Mouse (Mus musculus): ENCODE measurements around the gene Zfp747. TPM values are rescaled to one million over a fixed set of nuclear protein-coding genes. Genes with fewer than 3 reads are reported as not detected.

Zfp747 gene
- polyA plus RNA-seq, 1 experiment, result 0.08 TPM

DNA sequence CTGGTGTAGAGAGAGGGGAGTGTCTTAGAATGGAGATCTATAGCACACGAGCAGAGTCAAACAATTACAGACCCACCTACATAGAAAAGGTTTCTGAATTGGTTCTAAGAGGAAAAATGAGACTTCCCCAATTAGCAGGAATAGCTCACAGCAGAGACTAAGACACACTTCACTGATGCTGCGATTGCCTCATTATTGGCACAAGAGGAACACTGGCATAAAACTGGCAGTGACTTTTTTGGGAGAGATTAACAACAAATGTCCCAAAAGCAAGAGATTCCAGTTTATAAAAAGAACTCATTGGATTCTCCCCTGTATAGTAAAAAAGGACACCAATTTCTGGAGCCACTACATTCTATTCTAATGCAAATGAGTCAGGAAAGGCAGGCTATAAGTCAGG is 18.0 kb downstream of the Zfp747 start:
- Histone ChIP-seq H3K4me1 (ENCODE audit: control insufficient read depth) (peaks cover 3% of the 10 kb centered on the region), H3K9me3 (ENCODE audit: control insufficient read depth, low read length) (no peaks in the 10 kb centered on the region), H3K27me3 (ENCODE audit: control insufficient read depth) (peaks cover 26% of the 10 kb centered on the region), H3K4me3 (replicated peaks) (no peak overlapping the region), H3K36me3 (ENCODE audit: control insufficient read depth) (no peaks in the 10 kb centered on the region)
- no peak for TF ChIP-seq GATA1 (IDR thresholded peaks at IDR 0.05; ENCODE audit: low read length)
- no peak for TF ChIP-seq TAL1 (IDR thresholded peaks at IDR 0.05; ENCODE audit: low read length)

DNA sequence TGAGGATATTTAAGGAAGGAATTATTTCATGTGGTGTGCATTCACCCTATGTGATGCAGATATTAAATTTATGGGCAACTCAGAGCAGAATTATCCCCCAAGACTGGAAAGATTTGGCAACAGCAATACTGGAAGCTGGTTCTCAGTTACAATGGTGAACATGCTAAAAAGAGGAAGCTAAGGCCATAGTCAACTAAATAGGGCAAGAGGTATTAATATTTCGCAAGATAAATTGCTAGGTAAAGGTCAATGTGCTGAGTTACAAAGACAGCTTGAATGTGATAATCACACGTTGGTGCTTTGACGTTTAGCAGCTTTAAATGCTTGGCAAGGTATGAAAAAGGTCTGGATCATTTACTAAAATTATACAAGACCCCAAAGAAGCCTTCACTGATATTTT is 20.1 kb downstream of the Zfp747 start:
- Histone ChIP-seq H3K4me3 (replicated peaks) (no peak overlapping the region), H3K9me3 (ENCODE audit: control insufficient read depth, low read length) (no peaks in the 10 kb centered on the region), H3K27me3 (ENCODE audit: control insufficient read depth) (peaks cover 19% of the 10 kb centered on the region), H3K4me1 (ENCODE audit: control insufficient read depth) (no peaks in the 10 kb centered on the region; the same call in 1 of the 2 replicates), H3K36me3 (ENCODE audit: control insufficient read depth) (no peaks in the 10 kb centered on the region)
- TF ChIP-seq TAL1 (IDR thresholded peaks at IDR 0.05; ENCODE audit: low read length) (no peak), GATA1 (IDR thresholded peaks at IDR 0.05; ENCODE audit: low read length) (no peak)

DNA sequence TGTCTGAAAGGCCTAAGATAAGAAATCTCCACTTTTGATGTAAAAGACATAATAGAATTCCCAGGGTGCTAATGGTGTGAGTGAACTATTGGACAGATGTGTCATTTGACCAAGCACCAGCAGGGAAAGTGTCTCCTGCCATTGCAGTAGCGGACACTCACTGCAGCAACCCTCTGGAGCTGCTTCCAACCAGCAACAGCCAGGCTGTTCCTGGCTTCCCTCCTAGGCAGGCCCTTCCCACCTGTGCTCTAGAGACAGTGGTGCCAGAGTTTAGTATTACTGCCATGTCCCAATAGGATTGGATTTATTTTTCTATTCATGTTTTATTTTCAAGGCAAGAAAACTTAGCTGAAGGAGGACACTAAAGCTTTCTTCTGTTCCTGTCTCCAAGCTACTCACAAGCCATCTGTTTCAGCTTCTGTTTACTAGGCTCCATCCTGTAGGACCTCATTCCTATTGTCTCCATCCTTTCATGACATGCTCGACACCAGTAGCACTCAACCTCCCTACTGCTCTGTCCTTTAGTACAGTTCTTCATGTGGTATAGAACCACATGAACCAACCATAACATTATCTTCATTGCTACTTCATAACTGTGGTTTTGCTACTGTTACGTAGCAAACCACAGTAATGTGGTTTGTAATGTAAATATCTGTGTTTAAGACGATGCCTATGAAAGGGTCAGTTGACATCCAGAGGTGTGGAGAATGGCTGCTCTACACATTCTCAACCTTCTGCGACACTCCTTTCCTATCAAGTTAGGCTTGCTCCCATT is 24.4 kb downstream of the Zfp747 start:
- no peak overlapping the region for H3K4me3 ChIP-seq (replicated peaks)
- TF ChIP-seq TAL1 (IDR thresholded peaks at IDR 0.05; ENCODE audit: low read length) (no peak), GATA1 (IDR thresholded peaks at IDR 0.05; ENCODE audit: low read length) (no peak)
- no peaks in the 10 kb centered on the region for H3K9me3 ChIP-seq (ENCODE audit: control insufficient read depth, low read length)
- H3K4me1 ChIP-seq (ENCODE audit: control insufficient read depth), result peaks cover 6% of the 10 kb centered on the region
- H3K36me3 ChIP-seq (ENCODE audit: control insufficient read depth), result no peaks in the 10 kb centered on the region
- H3K27me3 ChIP-seq (ENCODE audit: control insufficient read depth), result peaks cover 7% of the 10 kb centered on the region

DNA sequence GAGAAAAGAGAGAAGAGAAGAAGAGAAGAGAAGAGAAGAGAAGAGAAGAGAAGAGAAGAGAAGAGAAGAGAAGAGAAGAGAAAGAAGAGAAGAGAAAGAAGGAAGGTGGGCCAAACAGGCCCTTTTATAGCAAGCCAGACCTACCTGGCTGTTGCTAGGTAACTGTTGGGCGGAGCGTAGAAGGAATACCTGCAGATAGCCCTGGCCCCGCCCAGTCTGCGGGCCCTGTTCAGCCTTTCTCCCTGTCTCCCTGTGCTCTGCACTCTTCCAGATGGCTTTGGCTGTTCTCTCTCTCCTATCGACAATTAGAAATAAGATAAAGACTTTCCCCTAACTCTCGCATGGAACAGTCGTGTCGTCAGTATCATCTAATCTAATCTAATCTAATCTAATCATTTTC is 29.2 kb downstream of the Zfp747 start:
- H3K27me3 ChIP-seq (ENCODE audit: control insufficient read depth), result peaks cover 12% of the 10 kb centered on the region
- H3K36me3 ChIP-seq (ENCODE audit: control insufficient read depth), result peaks cover 8% of the 10 kb centered on the region
- peaks cover 3% of the 10 kb centered on the region; the same call in 1 of the 2 replicates for H3K9me3 ChIP-seq (ENCODE audit: control insufficient read depth, low read length)
- H3K4me1 ChIP-seq (ENCODE audit: control insufficient read depth), result peaks cover 27% of the 10 kb centered on the region
- no peak overlapping the region for H3K4me3 ChIP-seq (replicated peaks)
- no peak for TF ChIP-seq TAL1 (IDR thresholded peaks at IDR 0.05; ENCODE audit: low read length)
- no peak for TF ChIP-seq GATA1 (IDR thresholded peaks at IDR 0.05; ENCODE audit: low read length)

DNA sequence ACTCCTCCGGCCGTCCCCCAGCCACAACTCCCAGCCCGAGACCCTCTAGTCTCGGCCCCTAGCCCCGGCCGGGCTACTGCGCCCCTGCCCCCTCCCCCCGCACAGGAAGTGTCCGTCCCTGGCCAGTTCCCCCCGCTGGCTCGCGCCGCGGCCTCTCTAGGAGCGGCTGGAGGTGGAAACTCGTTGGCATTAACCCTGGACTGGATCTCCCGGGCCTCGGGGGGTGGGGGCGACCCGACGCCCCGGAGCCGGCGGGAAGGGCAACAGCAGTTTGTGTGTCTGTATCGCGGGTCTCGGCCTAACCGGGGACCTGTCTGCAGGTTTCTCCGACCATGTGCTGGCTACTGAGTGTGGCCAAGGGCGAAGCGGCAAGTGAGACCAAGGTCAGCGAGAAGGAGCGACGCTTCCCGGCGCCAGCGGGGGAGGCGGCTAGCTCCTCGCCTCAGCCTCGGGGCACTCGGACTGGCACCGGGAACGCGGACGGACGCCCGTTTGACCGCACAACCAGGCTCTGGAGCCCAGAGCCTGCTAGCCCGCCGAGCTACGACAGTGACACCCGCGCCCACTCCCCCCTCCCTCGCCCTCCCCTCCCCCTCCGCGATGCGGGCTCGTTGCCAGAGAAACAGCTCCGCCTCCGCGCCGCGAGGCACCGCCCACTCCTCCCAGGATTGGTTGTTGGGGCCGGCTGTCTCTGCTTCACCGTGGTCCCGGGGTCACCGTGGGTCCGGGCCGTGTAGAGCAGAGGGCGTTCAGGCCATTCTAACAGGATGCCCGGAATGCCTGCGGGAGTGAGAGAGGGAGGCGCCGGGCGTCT is 30.1 kb downstream of the Zfp747 start, which contains the start of gene Zfp768:
TSS of gene Zfp768 (minus strand) at position 78 of the 814 bp plus-strand sequence.
- Histone ChIP-seq H3K36me3 (ENCODE audit: control insufficient read depth) (peaks cover 8% of the 10 kb centered on the region), H3K4me1 (ENCODE audit: control insufficient read depth) (peaks cover 27% of the 10 kb centered on the region), H3K4me3 (replicated peaks) (peak within 1 kb of the TSS; percentile 89), H3K27me3 (ENCODE audit: control insufficient read depth) (peaks cover 12% of the 10 kb centered on the region), H3K9me3 (ENCODE audit: control insufficient read depth, low read length) (peaks cover 3% of the 10 kb centered on the region; the same call in 1 of the 2 replicates)
- TF ChIP-seq TAL1 (IDR thresholded peaks at IDR 0.05; ENCODE audit: low read length), result no peak
- no peak for TF ChIP-seq GATA1 (IDR thresholded peaks at IDR 0.05; ENCODE audit: low read length)

DNA sequence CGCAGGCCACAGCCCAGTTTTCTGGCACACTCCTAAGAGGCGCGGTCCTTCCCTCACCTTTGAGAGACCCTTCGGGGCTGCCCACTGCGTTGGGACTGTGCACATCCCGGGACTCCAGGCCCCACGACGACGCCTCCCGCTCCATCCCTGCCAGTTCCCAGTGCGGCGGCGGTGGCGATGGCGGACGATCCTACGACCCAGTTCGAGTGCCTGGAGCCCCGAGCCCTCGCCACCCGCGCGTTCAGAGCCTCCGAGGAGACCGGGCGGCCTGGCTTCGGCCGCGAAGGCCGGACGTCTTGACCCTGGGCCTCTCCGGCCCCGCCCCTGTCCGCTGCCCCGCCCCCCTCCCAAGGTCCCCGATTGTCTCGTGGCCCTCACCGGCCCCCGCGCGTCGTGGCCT is 30.8 kb downstream of the Zfp747 start:
- Histone ChIP-seq H3K36me3 (ENCODE audit: control insufficient read depth) (peaks cover 8% of the 10 kb centered on the region), H3K4me1 (ENCODE audit: control insufficient read depth) (peaks cover 27% of the 10 kb centered on the region), H3K27me3 (ENCODE audit: control insufficient read depth) (peaks cover 12% of the 10 kb centered on the region), H3K9me3 (ENCODE audit: control insufficient read depth, low read length) (peaks cover 3% of the 10 kb centered on the region; the same call in 1 of the 2 replicates), H3K4me3 (replicated peaks) (peak overlapping the region; percentile 89)
- TF ChIP-seq TAL1 (IDR thresholded peaks at IDR 0.05; ENCODE audit: low read length) (no peak), GATA1 (IDR thresholded peaks at IDR 0.05; ENCODE audit: low read length) (no peak)

DNA sequence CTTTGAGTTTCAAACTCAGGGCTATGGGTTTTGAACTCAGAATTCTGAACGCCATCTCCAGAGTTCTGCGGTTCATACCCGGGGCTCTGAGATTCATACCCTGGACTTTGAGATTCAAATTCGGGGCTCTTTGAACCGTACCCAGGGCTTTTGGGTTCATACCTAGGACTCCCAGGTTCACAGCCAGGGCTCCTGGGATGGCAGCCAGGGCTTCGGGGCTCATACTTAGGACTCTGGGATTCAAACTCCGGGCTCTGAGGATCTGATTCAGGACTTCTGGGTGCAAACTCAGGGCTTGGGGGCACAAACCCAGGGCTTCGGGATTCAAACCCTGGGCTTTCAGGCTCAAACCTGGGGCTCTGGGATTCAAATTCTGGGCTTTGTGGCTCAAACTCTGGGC is 31.5 kb downstream of the Zfp747 start:
- H3K4me3 ChIP-seq (replicated peaks), result no peak overlapping the region
- peaks cover 3% of the 10 kb centered on the region; the same call in 1 of the 2 replicates for H3K9me3 ChIP-seq (ENCODE audit: control insufficient read depth, low read length)
- peaks cover 12% of the 10 kb centered on the region for H3K27me3 ChIP-seq (ENCODE audit: control insufficient read depth)
- TF ChIP-seq GATA1 (IDR thresholded peaks at IDR 0.05; ENCODE audit: low read length), result no peak
- no peak for TF ChIP-seq TAL1 (IDR thresholded peaks at IDR 0.05; ENCODE audit: low read length)
- H3K36me3 ChIP-seq (ENCODE audit: control insufficient read depth), result peaks cover 8% of the 10 kb centered on the region
- H3K4me1 ChIP-seq (ENCODE audit: control insufficient read depth), result peaks cover 27% of the 10 kb centered on the region

DNA sequence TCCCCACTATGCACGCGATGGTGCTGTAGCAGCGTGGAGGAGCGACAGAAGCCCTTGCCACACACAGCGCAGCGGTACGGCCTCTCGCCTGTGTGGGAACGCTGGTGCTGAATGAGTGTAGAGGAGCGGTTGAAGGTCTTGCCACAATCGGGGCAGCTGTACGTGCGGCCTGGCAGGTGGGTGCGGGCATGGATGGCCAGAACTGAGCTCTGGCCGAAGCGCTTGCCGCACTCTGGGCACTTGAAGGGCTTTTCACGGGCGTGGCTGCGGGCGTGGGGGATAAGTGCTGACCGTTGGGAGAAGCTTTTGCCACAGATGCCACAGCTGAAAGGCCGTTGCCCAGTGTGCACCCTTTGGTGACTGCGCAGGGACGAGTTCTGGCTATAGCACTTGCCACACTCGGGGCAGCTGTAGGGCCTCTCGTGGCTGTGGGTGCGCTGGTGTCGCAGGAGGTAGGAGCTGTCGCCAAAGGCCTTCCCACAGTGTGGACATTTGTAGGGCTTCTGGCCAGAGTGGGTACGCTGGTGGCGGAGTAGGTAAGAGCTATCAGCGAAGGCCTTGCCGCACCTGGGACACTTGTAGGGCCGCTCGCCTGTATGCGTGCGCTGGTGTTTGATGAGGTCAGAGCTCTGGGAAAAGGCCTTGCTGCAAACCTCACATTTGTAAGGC is 32.4 kb downstream of the Zfp747 start:
- H3K9me3 ChIP-seq (ENCODE audit: control insufficient read depth, low read length), result peaks cover 3% of the 10 kb centered on the region; the same call in 1 of the 2 replicates
- peaks cover 10% of the 10 kb centered on the region for H3K27me3 ChIP-seq (ENCODE audit: control insufficient read depth)
- peaks cover 8% of the 10 kb centered on the region for H3K36me3 ChIP-seq (ENCODE audit: control insufficient read depth)
- no peak overlapping the region for H3K4me3 ChIP-seq (replicated peaks)
- no peak for TF ChIP-seq GATA1 (IDR thresholded peaks at IDR 0.05; ENCODE audit: low read length)
- no peak for TF ChIP-seq TAL1 (IDR thresholded peaks at IDR 0.05; ENCODE audit: low read length)
- H3K4me1 ChIP-seq (ENCODE audit: control insufficient read depth), result peaks cover 27% of the 10 kb centered on the region
